Mouse (Mus musculus) liver, adult 2 months (tissue): ENCODE measurements around the gene Mocs1. TPM values are rescaled to one million over a fixed set of nuclear protein-coding genes. Genes with fewer than 3 reads are reported as not detected.
"Not testable (repeated sequence)": the region's sequence is repeated elsewhere in the genome, so short reads cannot be mapped to it uniquely, and the experiment has no call there.

Source experiments
- DNase-seq: peaks from one replicate; pipeline ENCODE4 v3.0.0-alpha.2; 2011; ENCODE audit warnings: low read depth, low spot score; ENCODE audit errors: extremely low read depth
- H3K27ac ChIP-seq: fragments of 200-500 bp; replicated peaks from 2 replicates; pipeline ENCODE4 v1.5.1; 2012; ENCODE audit warnings: low read depth, mild to moderate bottlenecking, control low read depth, inconsistent platforms, low read length; ENCODE audit not compliant: insufficient read depth
- H3K27me3 ChIP-seq: fragments of 200-500 bp; 2 replicates; pipeline ENCODE4 v1.6.1; 2012; ENCODE audit warnings: mild to moderate bottlenecking, moderate library complexity, low read length, inconsistent platforms; ENCODE audit not compliant: control insufficient read depth, insufficient read depth
- H3K36me3 ChIP-seq: fragments of 200-500 bp; 2 replicates; pipeline ENCODE4 v1.6.1; 2012; ENCODE audit warnings: low read length, inconsistent platforms; ENCODE audit not compliant: control insufficient read depth, insufficient read depth
- H3K4me1 ChIP-seq: fragments of 200-500 bp; 2 replicates; pipeline ENCODE4 v1.6.1; 2011; ENCODE audit warnings: low read length; ENCODE audit not compliant: control insufficient read depth, insufficient read depth
- H3K4me3 ChIP-seq: fragments of 200-500 bp; 2 replicates; pipeline ENCODE4 v1.5.1; 2011; ENCODE audit warnings: low read depth, mild to moderate bottlenecking, control low read depth, low read length, moderate library complexity; ENCODE audit not compliant: insufficient read depth
- H3K79me2 ChIP-seq: fragments of 200-500 bp; 2 replicates; pipeline ENCODE4 v1.6.1; 2012; ENCODE audit warnings: inconsistent platforms, mild to moderate bottlenecking, low read length, moderate library complexity; ENCODE audit not compliant: control insufficient read depth, insufficient read depth
- H3K9ac ChIP-seq: fragments of 200-500 bp; 2 replicates; pipeline ENCODE4 v1.6.1; 2012; ENCODE audit warnings: low read depth, mild to moderate bottlenecking, control low read depth, inconsistent platforms, low read length
- CTCF ChIP-seq: fragments of 200-500 bp; IDR thresholded peaks from 2 replicates; pipeline ENCODE4 v1.5.1; 2011; ENCODE audit warnings: low read depth, low read length, control low read depth
- POLR2A ChIP-seq: fragments of 200-500 bp; IDR thresholded peaks from 2 replicates; pipeline ENCODE4 v1.6.1; 2011; ENCODE audit warnings: low read length, control low read depth; ENCODE audit not compliant: insufficient read depth; ENCODE audit errors: extremely low read depth
- WGBS: fragments of 180-500 bp; shearing (Covaris S2); methylation state at CpG from one replicate; pipeline ENCODE4 v1.1.7; 2018; 5-methylcytosine and 5-hydroxymethylcytosine counted together
- polyA plus RNA-seq: library from polyadenylated mRNA; depleted of rRNA; stranded (reverse); fragments of >200 nt; gene quantifications from 2 replicates; pipeline ENCODE4 v1.2.3, GENCODE M21; 2012
- total RNA-seq: library from RNA; depleted of rRNA; stranded (reverse); fragments of >200 nt; gene quantifications from 2 replicates; pipeline ENCODE4 v1.2.3, GENCODE M21; 2014

Mocs1 gene
- total and polyA plus RNA-seq, 2 experiments = 46.1 to 125 TPM

DNA sequence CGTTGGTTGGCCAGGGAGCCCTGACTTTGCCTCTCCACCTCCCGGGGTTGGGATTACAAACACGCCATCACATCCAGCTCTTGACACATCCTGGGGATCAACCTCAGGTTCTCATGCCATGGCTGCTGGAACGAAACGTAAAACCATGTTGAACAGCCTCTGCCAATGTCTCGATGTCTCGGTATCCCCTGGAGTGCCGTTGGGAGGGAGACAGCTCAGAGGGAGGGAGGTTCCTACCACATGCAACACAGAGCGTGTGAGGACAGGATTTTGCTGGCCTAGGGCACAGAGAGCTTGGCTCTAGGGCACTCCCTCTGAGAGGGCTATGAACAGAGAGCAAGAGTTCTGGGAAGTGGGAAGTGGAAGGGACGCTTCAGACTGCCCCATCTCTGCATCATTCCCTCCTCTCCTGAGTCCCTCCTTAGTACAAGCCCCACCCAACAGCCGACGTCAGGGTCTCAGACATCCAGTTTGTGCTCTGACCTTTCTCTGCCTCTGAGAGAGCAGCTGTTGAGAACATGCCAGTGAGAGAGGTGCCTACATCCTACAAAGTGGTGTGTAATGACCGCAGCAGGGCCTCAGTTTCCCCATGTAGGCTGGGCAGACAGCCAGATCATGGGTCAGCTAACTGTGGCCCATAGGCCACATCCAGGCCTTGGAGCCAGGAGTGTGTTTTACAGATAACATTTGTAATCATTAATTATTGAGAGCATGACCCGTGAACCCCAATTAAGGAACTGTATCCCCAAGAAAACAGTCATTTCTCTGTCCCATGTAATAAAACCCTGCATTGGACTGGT is 12.4 kb downstream of the Mocs1 start:
- TF ChIP-seq POLR2A (no peak), CTCF (no peak)
- no peak for DNase-seq
- WGBS = 82% methylated on average over 14 of the region's 14 CpGs
- peaks cover 33% of the 10 kb centered on the region for H3K36me3 ChIP-seq
- no peak overlapping the region for H3K4me3 ChIP-seq
- H3K27ac ChIP-seq = no peak overlapping the region
- H3K4me1 ChIP-seq = no peaks in the 10 kb centered on the region
- no peaks in the 10 kb centered on the region for H3K27me3 ChIP-seq
- H3K9ac ChIP-seq = no peak overlapping the region
- H3K79me2 ChIP-seq = no peaks in the 10 kb centered on the region; the same call in 1 of the 2 replicates

DNA sequence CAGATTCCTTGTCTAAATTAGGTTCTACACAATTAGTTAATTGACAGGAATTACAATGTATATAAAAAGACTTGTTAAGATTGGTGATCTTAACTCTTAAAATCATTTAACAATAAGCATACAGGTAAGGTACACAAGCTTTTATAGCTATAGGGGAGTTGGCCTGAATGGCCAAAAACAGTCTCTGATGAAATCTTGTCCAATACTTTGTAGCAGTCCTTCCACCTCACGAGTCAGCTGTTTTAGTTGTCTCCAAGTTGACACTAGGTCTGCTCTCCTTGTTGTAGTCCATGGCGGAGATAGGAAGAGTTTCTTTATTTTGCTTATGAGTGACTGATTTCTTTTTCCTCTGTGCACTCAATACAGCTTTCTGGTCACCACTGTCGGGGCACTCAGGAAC is 14.7 kb downstream of the Mocs1 start:
- WGBS = 51% methylated on average over 3 of the region's 3 CpGs

DNA sequence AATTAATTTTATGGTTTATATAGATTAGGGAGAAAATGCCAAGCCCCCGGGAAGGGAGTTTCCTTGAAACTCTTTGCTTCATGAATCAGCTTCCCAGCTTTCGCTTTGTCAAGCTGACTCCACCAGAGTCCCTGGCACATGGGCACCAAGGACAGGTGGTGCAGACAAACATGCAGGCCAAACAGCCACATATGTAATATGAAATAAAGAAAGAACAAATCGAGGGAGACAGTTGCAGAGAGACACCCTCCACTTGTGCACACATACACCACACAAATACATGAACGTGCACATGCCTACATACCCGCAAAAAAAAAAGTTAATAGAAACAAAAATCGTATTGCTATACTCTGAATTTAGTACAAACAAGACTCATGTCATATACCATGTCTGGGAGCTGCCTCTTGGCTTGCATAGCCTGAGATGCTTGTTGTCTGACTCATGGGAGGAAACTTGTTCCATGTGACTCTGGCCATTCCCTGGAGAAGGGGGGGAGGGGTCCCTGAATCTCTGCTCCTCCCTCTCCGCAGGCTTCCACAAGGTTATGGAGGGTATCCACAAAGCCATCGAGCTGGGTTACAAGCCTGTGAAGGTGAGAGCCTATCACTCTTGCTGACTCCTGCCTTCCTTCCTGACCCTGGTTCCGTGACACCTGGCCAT is 20.5 kb downstream of the Mocs1 start:
- no peaks in the 10 kb centered on the region for H3K27me3 ChIP-seq
- no peak for DNase-seq
- H3K27ac ChIP-seq = no peak overlapping the region
- TF ChIP-seq CTCF = no peak
- no peak for TF ChIP-seq POLR2A
- no peak overlapping the region for H3K9ac ChIP-seq
- H3K4me1 ChIP-seq = no peaks in the 10 kb centered on the region
- H3K79me2 ChIP-seq = no peaks in the 10 kb centered on the region
- 80% methylated on average over 9 of the region's 9 CpGs for WGBS
- H3K36me3 ChIP-seq = peaks cover 20% of the 10 kb centered on the region; the same call in 1 of the 2 replicates
- no peak overlapping the region for H3K4me3 ChIP-seq

More for the DNA sequence above, 14.7 kb downstream of the Mocs1 start:
- not testable (repeated sequence) for H3K27me3 ChIP-seq, H3K27ac ChIP-seq, H3K4me3 ChIP-seq, DNase-seq, H3K4me1 ChIP-seq, H3K9ac ChIP-seq, H3K79me2 ChIP-seq
- peaks cover 18% of the 10 kb centered on the region for H3K36me3 ChIP-seq

DNA sequence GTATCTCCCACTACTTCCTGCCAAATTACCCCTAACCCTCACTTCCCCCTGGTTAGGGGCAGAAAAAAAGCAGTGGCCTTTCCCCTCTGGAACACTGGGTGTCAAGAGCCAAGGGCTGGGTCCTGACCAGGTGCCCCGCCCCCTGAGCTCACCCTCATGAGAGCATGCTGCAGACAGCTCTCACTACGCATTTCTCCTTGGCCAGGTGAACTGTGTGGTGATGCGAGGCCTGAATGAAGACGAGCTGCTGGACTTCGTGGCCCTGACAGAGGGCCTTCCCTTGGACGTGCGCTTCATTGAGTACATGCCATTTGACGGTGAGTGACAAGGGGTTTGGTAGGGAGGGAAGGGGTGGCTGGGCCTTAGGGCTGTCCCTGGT is 21.1 kb downstream of the Mocs1 start:
- no peaks in the 10 kb centered on the region for H3K4me1 ChIP-seq
- no peak overlapping the region for H3K4me3 ChIP-seq
- H3K27ac ChIP-seq = no peak overlapping the region
- TF ChIP-seq CTCF (no peak), POLR2A (no peak)
- H3K79me2 ChIP-seq = no peaks in the 10 kb centered on the region
- peaks cover 22% of the 10 kb centered on the region; the same call in 1 of the 2 replicates for H3K36me3 ChIP-seq
- whole genome bisulfite sequencing = 89% methylated on average over 8 of the region's 8 CpGs
- no peaks in the 10 kb centered on the region for H3K27me3 ChIP-seq
- DNase-seq = no peak
- no peak overlapping the region for H3K9ac ChIP-seq

GRCm38 (mm10) chr17:49450922-49451321 is 22.8 kb downstream of the Mocs1 start:
- Histone ChIP-seq H3K4me3 (no peak overlapping the region), H3K9ac (no peak overlapping the region), H3K27me3 (no peaks in the 10 kb centered on the region), H3K27ac (no peak overlapping the region), H3K36me3 (peaks cover 22% of the 10 kb centered on the region; the same call in 1 of the 2 replicates), H3K79me2 (no peaks in the 10 kb centered on the region), H3K4me1 (no peaks in the 10 kb centered on the region)
- no peak for TF ChIP-seq CTCF
- TF ChIP-seq POLR2A = no peak
- DNase-seq = no peak
- WGBS = 87% methylated on average over 6 of the region's 6 CpGs

DNA sequence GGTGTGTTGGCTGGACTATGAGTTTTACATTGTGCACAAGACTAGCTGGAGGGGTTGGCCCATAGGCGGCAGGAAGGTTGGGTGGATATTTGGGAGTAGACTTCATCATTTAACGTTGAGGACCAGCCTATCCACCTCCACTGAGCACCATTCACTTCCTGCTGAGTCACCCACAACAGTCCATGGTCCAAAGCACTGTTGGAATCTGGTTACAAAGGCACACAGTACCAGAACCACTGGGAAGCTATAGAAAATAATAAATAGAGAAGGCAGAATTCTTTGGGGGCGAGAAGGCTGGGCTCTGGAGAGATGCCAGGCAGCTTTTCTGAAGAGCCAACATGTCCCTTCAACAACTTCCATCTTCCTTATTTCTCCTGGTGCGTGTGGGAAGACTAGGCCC is 28.2 kb downstream of the Mocs1 start:
- peak; percentile 50 for DNase-seq
- WGBS = 63% methylated on average over 4 of the region's 4 CpGs

More for the DNA sequence above, 28.2 kb downstream of the Mocs1 start:
- Histone ChIP-seq H3K4me3 (no peak overlapping the region), H3K27ac (no peak overlapping the region), H3K4me1 (peaks cover 3% of the 10 kb centered on the region; the same call in 1 of the 2 replicates), H3K79me2 (no peaks in the 10 kb centered on the region), H3K27me3 (no peaks in the 10 kb centered on the region), H3K9ac (no peak overlapping the region), H3K36me3 (peaks cover 6% of the 10 kb centered on the region; the same call in 1 of the 2 replicates)
- TF ChIP-seq POLR2A = no peak
- TF ChIP-seq CTCF = no peak
